Comparison of ENCODE assay signal across 26 mouse cellular contexts in the genomic region with DNA sequence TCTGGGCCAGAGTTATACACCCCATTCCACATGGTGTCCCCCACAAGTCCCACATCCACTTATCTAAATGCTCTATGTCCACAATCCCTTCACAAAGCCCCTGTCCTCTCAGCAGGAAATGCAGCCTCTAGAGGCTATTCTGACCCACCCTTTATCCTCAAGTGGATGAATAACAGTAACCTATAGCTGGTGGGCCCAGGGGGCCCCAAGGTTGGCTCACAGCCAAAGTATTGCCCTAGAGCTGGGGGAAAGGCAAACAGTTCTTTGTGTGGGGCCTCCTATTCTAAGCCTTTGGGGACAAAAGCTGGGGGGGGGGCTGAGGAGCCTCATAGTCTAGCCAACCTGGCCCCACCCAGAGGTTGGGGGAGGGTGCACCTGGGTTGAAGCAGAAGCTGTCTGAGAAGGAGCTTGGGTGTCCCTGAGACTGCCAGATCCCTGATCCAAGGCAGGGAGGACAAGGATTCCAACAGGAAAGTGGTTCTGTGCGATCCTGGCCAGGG. TPM values are rescaled to one million over a fixed set of nuclear protein-coding genes. Genes with fewer than 3 reads are reported as not detected.
DNase-seq lines count a peak whose midpoint lies in the region; ATAC-seq and TF ChIP-seq lines count a peak whose summit lies in the region.
"Had no signal": no experiment of that assay in that cellular context is flagged by ENCODE, and none has a peak within 500 bp of the region (broad histone marks: within the 10 kb centered on the region; RNA-seq: fewer than 3 reads in every experiment).

No protein-coding gene starts in this region.

- no peak overlapping the region for H3K9ac ChIP-seq in lung, embryonic 14.5 days
- no peak overlapping the region for H3K9ac ChIP-seq in stomach, embryonic 14.5 days (replicated peaks; ENCODE audit: low read depth, low read length)
- H3K9ac ChIP-seq: hindbrain, embryonic 12.5 days; limb, embryonic 13.5 days had no signal

- H3K36me3 ChIP-seq in erythroblast, embryonic 14.5 days (ENCODE audit: control insufficient read depth), result peaks cover 4% of the 10 kb centered on the region
- no peaks in the 10 kb centered on the region for H3K36me3 ChIP-seq in lung, embryonic 14.5 days (ENCODE audit: insufficient read depth)
- H3K36me3 ChIP-seq in stomach, embryonic 14.5 days (ENCODE audit: control insufficient read depth, insufficient read depth, low read length), result no peaks in the 10 kb centered on the region
- H3K36me3 ChIP-seq: hindbrain, embryonic 12.5 days; limb, embryonic 13.5 days had no signal

- no peak for TF ChIP-seq POLR2A in lung, adult 2 months (IDR thresholded peaks at IDR 0.05; ENCODE audit: borderline replicate concordance, extremely low read depth, low read depth, low read length)
- no peak for TF ChIP-seq POLR2A in brain, embryonic 14.5 days (IDR thresholded peaks at IDR 0.05; ENCODE audit: borderline replicate concordance, extremely low read depth, insufficient read depth, insufficient read length, poor library complexity, severe bottlenecking)

- H3K4me1 ChIP-seq in erythroblast, embryonic 14.5 days (ENCODE audit: control insufficient read depth), result peaks cover 85% of the 10 kb centered on the region
- peaks cover 5% of the 10 kb centered on the region; the same call in 1 of the 2 replicates for H3K4me1 ChIP-seq in lung, embryonic 14.5 days (ENCODE audit: insufficient read depth)
- no peaks in the 10 kb centered on the region for H3K4me1 ChIP-seq in lung, adult 2 months (ENCODE audit: control insufficient read depth, insufficient read depth, low read length)
- H3K4me1 ChIP-seq in stomach, embryonic 14.5 days (ENCODE audit: control insufficient read depth, insufficient read depth, low read length), result no peaks in the 10 kb centered on the region

- H3K4me3 ChIP-seq in erythroblast, embryonic 14.5 days (replicated peaks), result peak overlapping the region; percentile 52
- no peak overlapping the region for H3K4me3 ChIP-seq in lung, embryonic 14.5 days (ENCODE audit: low read depth, low read length)
- no peak overlapping the region for H3K4me3 ChIP-seq in lung, adult 2 months (replicated peaks; ENCODE audit: extremely low read depth, low read depth, low read length)
- H3K4me3 ChIP-seq in stomach, embryonic 14.5 days (ENCODE audit: low read depth, low read length), result no peak overlapping the region
- H3K4me3 ChIP-seq: hindbrain, embryonic 12.5 days; limb, embryonic 13.5 days had no signal

- H3K4me2 ChIP-seq in lung, embryonic 14.5 days, result no peak overlapping the region
- H3K4me2 ChIP-seq in stomach, embryonic 14.5 days (replicated peaks; ENCODE audit: low read depth, low read length), result no peak overlapping the region
- H3K4me2 ChIP-seq: heart, embryonic 11.5 days; hindbrain, embryonic 12.5 days; limb, embryonic 13.5 days had no signal

- no peak for TF ChIP-seq CTCF in lung, embryonic 14.5 days (IDR thresholded peaks at IDR 0.05; ENCODE audit: low read depth)
- no peak for TF ChIP-seq CTCF in lung, adult 2 months (IDR thresholded peaks at IDR 0.05; ENCODE audit: insufficient read depth, low read length)
- no peak for TF ChIP-seq CTCF in brain, embryonic 14.5 days (IDR thresholded peaks at IDR 0.05; ENCODE audit: borderline replicate concordance, extremely low read depth, insufficient read depth, insufficient read length)

- no peak for ATAC-seq in erythroblast, adult 5-6 weeks (replicated peaks; ENCODE audit: low FRiP score, poor library complexity, severe bottlenecking)
- peak; percentile 60 for ATAC-seq in lung, embryonic 14.5 days (ENCODE audit: insufficient read depth)
- ATAC-seq in stomach, embryonic 14.5 days (ENCODE audit: insufficient number of reproducible peaks, insufficient read depth, low FRiP score, low read depth), result peak; percentile 79
- ATAC-seq: forebrain, embryonic 16.5 days; Patski had no signal

- no peak overlapping the region for H3K27ac ChIP-seq in lung, embryonic 14.5 days (ENCODE audit: low read depth)
- peak overlapping the region; percentile 53; the same call in 1 of the 2 replicates for H3K27ac ChIP-seq in stomach, embryonic 14.5 days (ENCODE audit: low read length)
- H3K27ac ChIP-seq: hindbrain, embryonic 12.5 days; limb, embryonic 13.5 days had no signal

- intact Hi-C loops in left cerebral cortex, postnatal 25 days (cut with DNase I), result no loop called here

- H3K27me3 ChIP-seq in erythroblast, embryonic 14.5 days (ENCODE audit: control insufficient read depth), result peaks cover 13% of the 10 kb centered on the region
- H3K27me3 ChIP-seq in lung, embryonic 14.5 days (ENCODE audit: insufficient read depth, low read length), result no peaks in the 10 kb centered on the region
- H3K27me3 ChIP-seq in stomach, embryonic 14.5 days (ENCODE audit: control insufficient read depth, insufficient read depth, low read length), result no peaks in the 10 kb centered on the region
- H3K27me3 ChIP-seq: hindbrain, embryonic 12.5 days; limb, embryonic 13.5 days had no signal

- peak; percentile 56 for DNase-seq in lung, embryonic 14.5 days
- no peak for DNase-seq in lung, adult 2 months
- peak; percentile 3 for DNase-seq in brain, embryonic 14.5 days (ENCODE audit: low read depth)
- DNase-seq in left cerebral cortex, postnatal 25 days (ENCODE audit: low spot score in 2 of 2), result no peak
- no peak for DNase-seq in ovary, postnatal 10 days (ENCODE audit: low spot score)
- DNase-seq: adrenal gland, postnatal 36 days; cerebellum, adult 2 months; heart, postnatal 10 days; kidney, adult 11 months; lung, postnatal 14 days; right cerebral cortex, postnatal 4 days had no signal

- WGBS in lung, embryonic 14.5 days, result 65% methylated on average over 1 of the region's 1 CpGs
- 62% methylated on average over 1 of the region's 1 CpGs for WGBS in lung, adult 2 months
- WGBS in stomach, embryonic 14.5 days, result 42% methylated on average over 1 of the region's 1 CpGs

- H3K9me3 ChIP-seq in erythroblast, embryonic 14.5 days (ENCODE audit: control insufficient read depth, low read length), result peaks cover 13% of the 10 kb centered on the region
- H3K9me3 ChIP-seq in lung, embryonic 14.5 days (ENCODE audit: low read depth, low read length), result no peaks in the 10 kb centered on the region
- H3K9me3 ChIP-seq in stomach, embryonic 14.5 days (ENCODE audit: control insufficient read depth, low read depth, low read length), result no peaks in the 10 kb centered on the region
- H3K9me3 ChIP-seq: hindbrain, embryonic 12.5 days; limb, embryonic 13.5 days had no signal

RNA-seq across cellular contexts. Expression of a gene that starts 16.7 kb away (rescaled TPM):
- under 0.01 TPM in 1 of 2 replicates, not detected in the other for polyA plus RNA-seq in erythroblast, embryonic 14.5 days (2012)
- not detected in 2 replicates for total RNA-seq in erythroblast, adult 5-6 weeks (2015; ENCODE audit: low replicate concordance)
- 0.09 TPM in 1 of 2 replicates, not detected in the other for total RNA-seq in erythroblast, adult 5-6 weeks (2017; ENCODE audit: low replicate concordance)
- polyA plus RNA-seq in lung, embryonic 14.5 days (2014; fragmentation: Nextera tagmentation; extraction: Ambion mirVana), result 0.18 and 0.28 TPM in 2 replicates
- polyA plus RNA-seq in lung, adult 2 months (2012; rRNA removed), result 0.37 and 0.38 TPM in 2 replicates
- not detected in 2 replicates for polyA plus RNA-seq in brain, embryonic 14.5 days (2012; rRNA removed)
- polyA plus RNA-seq in stomach, embryonic 14.5 days (2014; fragmentation: Nextera tagmentation; extraction: Ambion mirVana), result 3.4 and 3.5 TPM in 2 replicates
- under 1 TPM in 1 of 2 experiments, not detected in 1; 0.02 TPM for total RNA-seq in left cerebral cortex, postnatal 25 days (2021)
- total RNA-seq: adrenal gland, postnatal 36 days; gastrocnemius, adult 8-10 months; granulocyte monocyte progenitor cell, adult 5-6 weeks; heart, postnatal 10 days; layer of hippocampus, postnatal 25 days; left cerebral cortex, postnatal 10 days; midbrain, postnatal 0 days; neutrophil, adult 5-6 weeks had no signal
- polyA plus RNA-seq: cerebellum, adult 2 months; forebrain, embryonic 16.5 days; heart, embryonic 11.5 days; hindbrain, embryonic 12.5 days; kidney, embryonic 16.5 days; limb, embryonic 13.5 days; midbrain, postnatal 0 days had no signal

Comparison
In these comparisons a context has a peak if more than half of its experiments do, and no peak if none do; other contexts are left out.
1. DNase-seq: peak in lung, embryonic 14.5 days (single experiment) and brain, embryonic 14.5 days (single experiment); none in lung, adult 2 months (single experiment), left cerebral cortex, postnatal 25 days (0 of 2) and ovary, postnatal 10 days (single experiment).